Mouse (Mus musculus) testis, postnatal 10 days (tissue): ENCODE measurements at regions not wholly inside any gene's neighbourhood (a gene's known extent, or its start where the extent isn't known, plus 50 kb on each side); places are given as distances from the start of the nearest gene placed in this dataset.
"Not testable (repeated sequence)": the region's sequence is repeated elsewhere in the genome, so short reads cannot be mapped to it uniquely, and the experiment has no call there.

Experiments
- DNase-seq: peaks from one replicate; pipeline ENCODE4 v3.0.0; 2021; ENCODE audit warnings: low spot score

- DNase-seq: no peak
Observed at GRCm38 (mm10) chrX:92981141-92981540, 305.1 kb upstream of the Arx start.

DNA sequence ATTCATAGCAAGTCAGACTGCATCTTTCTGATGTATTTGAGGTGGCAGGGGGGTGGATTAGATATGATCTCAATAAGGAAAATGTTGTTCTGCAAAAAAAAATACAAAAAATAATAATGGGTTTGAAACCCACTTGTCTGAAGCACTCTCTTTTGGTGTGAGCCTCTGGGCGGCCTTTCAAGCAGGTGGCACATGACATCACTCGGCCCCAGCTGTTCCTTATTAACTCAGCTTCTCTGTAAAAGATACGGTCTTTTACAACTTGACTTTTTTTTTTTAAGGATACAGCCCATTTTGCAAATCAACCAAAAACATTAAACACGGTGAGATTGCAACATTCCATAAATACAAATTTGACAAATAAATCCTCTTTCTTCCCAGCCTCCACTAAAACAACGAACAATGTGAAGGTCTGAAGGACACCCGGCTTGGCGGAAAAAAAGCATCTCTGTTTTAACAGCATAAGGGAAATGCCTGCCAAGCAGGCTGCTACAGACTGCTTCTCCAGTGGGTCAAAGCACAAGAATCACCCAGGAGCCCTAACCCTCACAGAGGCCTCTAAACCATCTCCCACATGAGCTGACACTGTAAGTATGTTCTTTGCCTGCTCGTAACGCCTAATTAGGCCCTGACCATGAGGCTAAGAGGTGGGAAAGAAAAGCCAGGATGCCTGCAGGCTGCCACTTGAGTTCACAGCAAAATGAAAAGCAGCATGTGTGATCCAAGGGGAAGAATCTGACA is 283.8 kb upstream of the Arx start:
- no peak for DNase-seq

- no peak for DNase-seq
Observed at GRCm38 (mm10) chrX:93006681-93007080, 279.6 kb upstream of the Arx start.

- peak; percentile 38 for DNase-seq
Observed at GRCm38 (mm10) chrX:93011578-93011977, 274.7 kb upstream of the Arx start.

GRCm38 (mm10) chrX:93016391-93016790 is 269.9 kb upstream of the Arx start:
- no peak for DNase-seq

GRCm38 (mm10) chrX:93041096-93041495 is 245.1 kb upstream of the Arx start:
- no peak for DNase-seq

DNA sequence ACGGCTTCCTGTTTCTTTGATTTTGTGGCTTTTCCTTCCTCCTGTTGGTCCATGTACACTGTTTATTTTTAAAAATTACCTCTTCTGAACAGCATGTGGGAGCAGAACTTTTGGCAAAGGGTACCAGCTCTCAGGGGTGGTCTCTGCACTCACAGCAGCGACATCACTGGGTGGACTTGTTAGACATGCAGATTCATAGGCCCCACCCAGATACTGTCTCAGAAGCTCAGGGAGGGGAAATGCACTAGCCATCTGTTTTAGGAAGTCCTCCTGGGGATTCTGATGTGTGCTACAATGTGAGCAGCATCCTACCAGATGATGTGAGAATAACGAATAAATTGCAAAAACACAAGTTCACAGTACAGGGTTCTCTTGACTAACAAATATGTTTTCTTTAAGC is 243.5 kb upstream of the Arx start:
- DNase-seq: no peak

- DNase-seq: no peak
Observed at GRCm38 (mm10) chrX:93048967-93049754, 237.1 kb upstream of the Arx start.

DNA sequence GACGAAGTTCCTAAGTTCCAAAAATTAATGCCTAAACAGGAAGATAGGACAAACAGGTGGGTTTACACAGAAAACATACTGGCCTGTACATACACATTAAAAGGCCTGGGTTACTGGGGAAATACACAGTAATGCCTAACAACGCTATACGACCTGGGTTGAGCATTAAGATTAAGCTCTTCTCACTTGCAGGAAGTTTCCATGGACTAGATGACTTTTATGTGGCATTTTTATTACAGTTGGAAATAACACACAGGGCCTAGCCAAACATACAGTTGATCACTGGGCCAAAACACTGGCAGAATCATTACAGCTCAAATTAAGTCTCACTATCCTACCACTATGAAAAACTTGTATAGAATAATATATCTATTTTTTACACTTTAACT is 236.5 kb upstream of the Arx start:
- DNase-seq: no peak

DNA sequence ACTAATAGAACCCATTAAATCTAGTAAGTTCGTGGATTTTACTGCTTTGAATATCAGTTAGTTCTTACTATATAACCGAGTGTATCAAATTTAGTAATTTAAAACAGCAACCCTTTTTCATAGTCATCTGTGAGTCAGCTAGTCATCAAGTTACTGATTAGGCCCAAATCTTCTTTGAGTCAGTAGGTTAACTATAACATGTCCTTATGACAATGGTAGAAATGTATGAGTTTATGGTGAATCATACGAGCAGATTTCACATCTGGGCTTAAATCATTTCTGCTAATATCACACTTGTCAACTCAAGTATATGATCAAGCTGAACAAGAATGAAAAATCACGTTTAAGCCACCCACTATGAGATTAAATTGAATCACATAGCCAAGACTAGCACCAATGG is 226.7 kb upstream of the Arx start:
- no peak for DNase-seq

DNA sequence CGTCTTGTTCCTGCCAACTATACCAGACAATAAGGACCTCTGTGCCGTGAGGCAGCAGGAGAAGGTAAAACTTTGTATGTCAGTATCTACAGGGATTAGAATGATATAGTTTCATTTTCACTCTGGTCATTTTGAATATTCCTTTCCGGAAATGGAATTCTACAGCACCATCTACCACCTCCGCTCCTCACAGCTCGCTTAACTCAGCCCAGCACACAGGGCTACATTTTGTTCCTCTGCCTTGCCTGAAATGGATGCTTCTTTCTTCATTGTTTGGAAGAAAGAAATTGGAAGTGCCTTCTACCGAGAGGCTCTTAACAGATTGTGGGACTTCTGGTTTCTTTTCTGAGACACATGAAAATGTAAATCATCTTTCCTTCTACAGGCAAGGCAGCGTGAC is 217.4 kb upstream of the Arx start:
- no peak for DNase-seq

DNA sequence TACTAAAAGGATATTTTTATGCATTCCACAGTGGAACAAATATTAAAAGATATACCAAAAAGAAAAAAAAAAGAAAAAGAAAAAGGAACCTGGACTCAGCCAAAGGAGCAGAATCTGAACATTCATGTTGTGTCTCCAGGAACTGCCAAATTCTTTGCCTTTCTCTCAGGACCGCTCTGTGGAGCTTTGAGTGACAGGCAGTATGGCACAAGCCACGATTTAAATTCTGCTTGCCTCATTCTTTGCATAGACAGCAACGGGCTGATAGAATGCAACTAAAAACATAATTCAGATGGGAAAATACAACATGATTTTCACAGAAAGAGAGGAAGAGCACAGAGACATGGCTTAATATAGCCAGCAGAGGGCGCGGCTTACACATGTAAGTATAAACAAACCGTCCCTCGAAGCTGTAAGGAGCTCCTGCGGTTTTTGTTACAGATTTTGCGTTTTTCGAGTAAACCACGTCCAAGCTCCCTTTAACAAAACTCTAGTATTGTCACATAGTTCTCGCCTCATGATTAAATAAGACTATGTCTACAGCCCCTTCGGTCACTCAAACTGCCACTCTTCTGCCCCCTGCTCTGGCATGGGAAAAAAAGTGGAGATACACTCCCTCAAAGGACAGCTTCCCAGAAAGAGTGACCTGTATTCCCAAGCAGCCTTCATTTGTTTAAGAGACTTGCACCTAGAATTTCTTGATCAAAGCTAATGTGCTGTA is 216.5 kb upstream of the Arx start:
- DNase-seq: peak; percentile 63

- no peak for DNase-seq
Observed at GRCm38 (mm10) chrX:93070290-93070611, 216.0 kb upstream of the Arx start.

DNA sequence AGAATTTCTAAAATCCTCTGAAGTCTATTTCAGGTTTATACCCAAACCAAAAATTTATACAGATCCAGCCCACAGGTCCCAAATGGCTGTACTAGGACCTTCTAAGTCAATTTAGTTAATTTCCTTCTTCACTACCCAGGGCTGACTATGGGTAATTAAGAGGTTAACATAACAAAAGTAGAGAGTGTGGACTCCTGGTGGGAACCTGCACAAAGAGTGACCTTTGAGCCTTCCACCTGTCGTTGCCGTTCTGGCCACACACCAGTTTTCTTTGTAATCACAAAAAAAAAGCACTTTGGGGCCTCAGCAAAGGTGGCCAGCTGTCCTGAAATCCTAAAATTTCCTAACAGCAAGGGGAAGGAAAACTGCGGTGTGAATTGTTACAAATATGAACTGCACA is 197.3 kb upstream of the Arx start:
- no peak for DNase-seq

- no peak for DNase-seq
Observed at GRCm38 (mm10) chrX:93097551-93097950, 188.7 kb upstream of the Arx start.

DNA sequence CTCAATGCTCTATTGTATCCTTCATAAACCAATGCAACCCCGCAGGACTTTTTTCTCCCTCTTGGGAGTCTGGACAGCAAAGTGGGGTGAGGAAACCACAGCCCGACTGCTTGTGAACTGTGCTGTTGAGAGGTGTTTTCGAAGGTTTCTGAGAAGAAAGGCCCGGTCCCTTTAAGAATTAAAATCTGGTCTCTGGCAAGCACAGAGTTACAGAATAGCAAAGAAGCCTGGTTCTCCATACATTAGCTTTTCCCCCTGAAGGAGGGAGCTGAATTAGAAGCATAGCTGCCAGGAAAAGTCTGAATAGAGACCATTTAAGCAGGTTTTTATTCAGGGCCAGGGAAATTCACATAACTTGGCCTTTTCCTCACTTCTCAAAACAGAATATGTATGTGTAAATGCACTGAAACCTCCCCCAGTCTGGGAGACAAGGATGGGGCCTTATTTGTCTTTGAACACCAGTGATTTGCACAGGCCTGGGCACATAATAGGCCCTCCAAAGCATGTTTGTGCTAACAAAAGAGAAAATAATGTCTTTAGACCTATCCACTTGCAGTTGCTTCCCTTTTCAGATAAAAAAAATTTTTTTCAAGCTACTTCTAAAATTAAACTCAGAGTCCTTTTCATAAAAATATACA is 178.2 kb upstream of the Arx start:
- no peak for DNase-seq

DNA sequence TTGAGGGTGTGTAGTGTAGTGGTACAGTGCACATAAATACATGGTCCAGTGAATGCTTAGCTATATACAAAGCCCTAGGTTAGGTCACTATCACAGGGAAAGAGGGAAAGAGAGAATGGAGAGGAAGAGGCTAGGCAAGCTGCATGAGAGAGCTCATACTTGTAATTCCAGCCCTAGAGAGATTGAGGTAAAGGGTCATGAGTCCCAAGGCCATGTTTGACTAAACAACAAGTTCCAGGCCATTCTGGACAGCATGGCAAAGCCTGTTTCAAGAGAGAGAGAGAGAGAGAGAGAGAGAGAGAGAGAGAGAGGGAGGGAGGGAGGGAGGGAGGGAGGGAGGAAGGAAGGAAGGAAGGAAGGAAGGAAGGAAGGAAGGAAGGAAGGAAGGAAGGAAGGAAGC is 131.9 kb upstream of the Arx start:
- DNase-seq: not testable (repeated sequence)

DNA sequence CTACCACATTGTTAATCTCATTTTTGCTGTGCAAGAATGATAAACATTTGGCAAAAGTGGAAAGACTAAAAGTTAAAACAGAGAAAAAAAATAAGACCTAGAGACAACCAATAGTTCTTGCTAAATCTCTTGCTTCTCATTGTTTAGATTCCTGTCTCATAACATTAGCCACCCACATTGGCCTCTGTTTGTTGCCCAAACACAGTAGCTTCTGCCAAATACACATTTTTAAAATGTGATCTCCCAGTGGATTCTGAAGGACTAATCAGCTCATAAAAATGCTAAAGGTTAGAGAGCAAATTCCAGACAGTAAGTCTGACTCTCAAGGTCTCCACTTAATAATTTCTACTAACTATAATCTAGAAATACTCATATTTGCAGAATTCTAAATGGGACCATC is 127.1 kb upstream of the Arx start:
- DNase-seq: no peak

DNA sequence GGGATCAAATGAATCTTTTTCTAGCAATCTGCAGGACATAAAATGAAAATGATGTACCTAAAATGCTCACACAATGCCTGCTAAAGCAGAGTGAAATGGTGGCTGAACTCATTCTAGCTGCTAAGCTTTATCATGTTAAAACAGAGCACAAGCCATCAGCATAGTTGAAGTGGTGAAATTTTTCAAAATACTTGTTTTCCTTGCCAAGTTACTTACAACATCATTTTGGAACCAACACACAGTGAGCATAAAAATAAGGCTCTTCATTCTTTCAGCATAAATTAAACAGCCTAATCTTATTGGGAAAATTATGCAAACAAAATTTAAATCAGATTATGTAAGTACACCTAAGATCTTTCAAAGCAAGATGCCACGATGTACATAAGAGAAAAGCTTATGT is 125.3 kb upstream of the Arx start:
- DNase-seq: no peak
